Mouse (Mus musculus) spleen, adult 2 months (tissue): ENCODE measurements around the gene Gm49486.

Experiments used
- CTCF ChIP-seq: fragments of 200-500 bp; IDR thresholded peaks from 2 replicates; pipeline ENCODE4 v1.5.1; 2011; ENCODE audit warnings: mild to moderate bottlenecking, inconsistent platforms; ENCODE audit not compliant: insufficient read depth, insufficient read length, insufficient replicate concordance; ENCODE audit errors: extremely low read depth
- POLR2A ChIP-seq: fragments of 200-500 bp; IDR thresholded peaks from 2 replicates; pipeline ENCODE4 v1.6.1; 2011; ENCODE audit warnings: low read depth, low read length, inconsistent platforms

DNA sequence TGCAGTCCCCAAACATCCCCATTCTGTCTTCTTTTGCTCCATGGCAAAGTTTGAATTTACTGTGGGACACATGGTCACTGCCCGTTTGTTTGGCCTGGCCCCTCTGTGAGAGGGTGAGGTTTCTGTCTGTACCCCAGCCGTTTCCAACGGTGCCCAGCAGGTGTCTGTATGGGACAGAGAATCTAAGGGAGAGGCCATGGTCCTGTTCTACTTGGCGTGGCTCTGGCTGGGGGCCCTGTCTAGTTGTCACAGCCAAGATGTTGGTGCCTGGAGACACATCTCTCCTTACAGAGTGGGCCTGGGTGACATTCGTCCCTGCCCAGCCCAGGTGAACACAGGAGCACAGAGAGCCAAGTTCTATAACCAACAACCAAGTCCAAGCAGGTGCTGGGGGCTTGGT lies 51.7 kb downstream of the Gm49486 start:
- TF ChIP-seq POLR2A (no peak), CTCF (no peak)
